Comparison of ENCODE assay signal across 9 mouse cellular contexts in the genomic region with DNA sequence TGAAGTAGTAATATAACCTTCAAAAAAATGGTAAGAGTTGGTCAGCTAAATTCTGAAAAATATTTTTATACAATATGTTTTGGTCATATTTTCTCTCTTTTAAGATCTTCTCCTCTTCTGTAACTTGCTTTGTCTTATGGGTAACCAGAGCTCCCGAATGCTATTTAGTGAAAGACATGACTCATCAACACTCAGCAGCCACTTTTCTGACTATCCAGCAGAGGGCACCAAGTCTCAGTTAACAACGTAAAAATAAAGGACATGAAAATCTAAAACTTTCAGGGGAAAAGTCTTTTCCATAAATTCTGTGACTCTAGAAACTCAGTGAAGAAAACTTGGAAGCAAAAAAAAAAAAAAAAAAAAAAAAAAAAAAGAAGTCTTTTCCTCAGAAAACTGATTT.
DNase-seq lines count a peak whose midpoint lies in the region; TF ChIP-seq lines count a peak whose summit lies in the region.
"Had no signal": no experiment of that assay in that cellular context is flagged by ENCODE, and none has a peak within 500 bp of the region (broad histone marks: within the 10 kb centered on the region; RNA-seq: fewer than 3 reads in every experiment).

No protein-coding gene starts in this region.

- H3K36me3 ChIP-seq in kidney, adult 2 months (ENCODE audit: control insufficient read depth, insufficient read depth, low read length), result no peaks in the 10 kb centered on the region
- no peaks in the 10 kb centered on the region for H3K36me3 ChIP-seq in heart, embryonic 10.5 days
- H3K36me3 ChIP-seq: limb, embryonic 12.5 days had no signal

- no peak overlapping the region for H3K27ac ChIP-seq in kidney, adult 2 months (ENCODE audit: insufficient read depth, low read depth, low read length)
- no peak overlapping the region for H3K27ac ChIP-seq in heart, embryonic 10.5 days
- H3K27ac ChIP-seq: limb, embryonic 12.5 days had no signal

- H3K4me1 ChIP-seq in kidney, adult 2 months (ENCODE audit: control insufficient read depth, insufficient read depth, low read length), result no peaks in the 10 kb centered on the region
- no peaks in the 10 kb centered on the region for H3K4me1 ChIP-seq in heart, embryonic 10.5 days
- H3K4me1 ChIP-seq: limb, embryonic 12.5 days had no signal

- H3K4me3 ChIP-seq in kidney, adult 2 months (ENCODE audit: insufficient read depth, low read depth, low read length), result no peak overlapping the region
- H3K4me3 ChIP-seq in heart, embryonic 10.5 days, result no peak overlapping the region
- H3K4me3 ChIP-seq: limb, embryonic 12.5 days had no signal

- 1% methylated on average over 2 of the region's 2 CpGs for WGBS in kidney, adult 2 months
- 20% methylated on average over 2 of the region's 2 CpGs for WGBS in heart, embryonic 10.5 days

- no peak for TF ChIP-seq CTCF in kidney, adult 2 months (conservative IDR thresholded peaks at IDR 0.05; ENCODE audit: insufficient read depth, insufficient read length, low read depth, low read length)

- DNase-seq in kidney, adult 2 months, result peak; percentile 11
- no peak for DNase-seq in kidney, postnatal 25 days
- DNase-seq in ovary, postnatal 14 days (ENCODE audit: low spot score), result peak; percentile 9
- no peak for DNase-seq in ovary, postnatal 36 days (ENCODE audit: low spot score)
- DNase-seq in embryo, embryonic 10 days (ENCODE audit: low spot score), result peak; percentile 70
- peak; percentile 1 for DNase-seq in retina, adult 2 months (ENCODE audit: low read depth, low spot score)
- no peak for DNase-seq in urinary bladder, postnatal 4 days (ENCODE audit: low spot score in 2 of 2)
- no peak for DNase-seq in heart, embryonic 10.5 days (ENCODE audit: low spot score)

- no peaks in the 10 kb centered on the region for H3K9me3 ChIP-seq in heart, embryonic 10.5 days
- H3K9me3 ChIP-seq: limb, embryonic 12.5 days had no signal

- no peaks in the 10 kb centered on the region for H3K27me3 ChIP-seq in kidney, adult 2 months (replicated peaks; ENCODE audit: control insufficient read depth, insufficient read depth, low read length)
- H3K27me3 ChIP-seq in heart, embryonic 10.5 days (ENCODE audit: insufficient read depth, poor library complexity, severe bottlenecking), result no peaks in the 10 kb centered on the region
- H3K27me3 ChIP-seq: limb, embryonic 12.5 days had no signal

- TF ChIP-seq POLR2A in kidney, adult 2 months (IDR thresholded peaks at IDR 0.05; ENCODE audit: low read depth, low read length), result no peak

Comparison
In these comparisons a context has a peak if more than half of its experiments do, and no peak if none do; other contexts are left out.
1. DNase-seq: peak in kidney, adult 2 months (single experiment), ovary, postnatal 14 days (single experiment), embryo, embryonic 10 days (single experiment) and retina, adult 2 months (single experiment); none in kidney, postnatal 25 days (0 of 2), ovary, postnatal 36 days (single experiment), urinary bladder, postnatal 4 days (0 of 2) and heart, embryonic 10.5 days (single experiment).